Mouse (Mus musculus): Measurements from ENCODE around the gene Cngb1. TPM values are rescaled to one million over a fixed set of nuclear protein-coding genes. Genes with fewer than 3 reads are reported as not detected.

Cngb1 gene
- 0.36 TPM for polyA plus RNA-seq (2017; shearing (Covaris generic))

GRCm38 (mm10) chr8:95306431-95306830 is at the start of gene Cngb1:
Gene Cngb1, minus strand, starts transcription at chr8:95306585.

DNA sequence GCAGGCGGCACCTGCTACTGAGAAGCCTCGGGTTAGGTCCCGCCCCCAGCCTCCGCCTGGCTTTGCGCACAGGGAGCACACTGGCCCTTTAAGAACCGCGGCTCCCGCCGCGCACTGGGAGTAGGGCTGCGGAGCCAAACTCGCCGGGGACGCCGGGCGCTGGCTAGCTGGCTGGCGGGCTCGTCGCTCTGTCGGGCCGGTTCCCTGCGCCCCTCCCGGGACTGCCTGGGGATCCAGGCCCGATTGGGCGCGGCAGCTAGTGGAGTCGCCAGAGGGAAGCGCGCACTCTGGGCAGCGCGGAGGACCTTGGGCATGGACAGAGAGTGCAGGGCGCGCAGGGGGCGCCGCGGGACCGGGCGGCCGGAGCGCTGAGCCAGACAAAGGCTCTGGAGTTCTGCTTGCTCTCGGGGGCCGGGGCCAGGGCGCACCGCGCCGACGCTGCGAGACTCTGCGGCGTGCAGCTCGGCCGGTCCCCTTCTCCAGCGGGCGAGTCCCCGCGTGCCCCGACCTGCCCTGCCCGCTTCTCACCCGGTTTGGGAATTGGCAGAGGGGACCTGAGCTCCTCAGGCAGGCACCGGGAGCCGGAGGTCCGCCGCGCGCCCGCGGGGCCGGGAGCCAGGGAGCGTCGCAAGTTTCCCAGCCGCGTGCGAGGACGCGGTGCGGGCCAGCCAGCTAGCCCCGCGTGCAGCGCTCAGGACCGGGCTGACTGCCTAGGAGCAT is 45.9 kb upstream of the Cngb1 start, which contains the start of gene Mmp15:
Mmp15 (plus strand) TSS at position 118 of the 720 bp plus-strand sequence.

DNA sequence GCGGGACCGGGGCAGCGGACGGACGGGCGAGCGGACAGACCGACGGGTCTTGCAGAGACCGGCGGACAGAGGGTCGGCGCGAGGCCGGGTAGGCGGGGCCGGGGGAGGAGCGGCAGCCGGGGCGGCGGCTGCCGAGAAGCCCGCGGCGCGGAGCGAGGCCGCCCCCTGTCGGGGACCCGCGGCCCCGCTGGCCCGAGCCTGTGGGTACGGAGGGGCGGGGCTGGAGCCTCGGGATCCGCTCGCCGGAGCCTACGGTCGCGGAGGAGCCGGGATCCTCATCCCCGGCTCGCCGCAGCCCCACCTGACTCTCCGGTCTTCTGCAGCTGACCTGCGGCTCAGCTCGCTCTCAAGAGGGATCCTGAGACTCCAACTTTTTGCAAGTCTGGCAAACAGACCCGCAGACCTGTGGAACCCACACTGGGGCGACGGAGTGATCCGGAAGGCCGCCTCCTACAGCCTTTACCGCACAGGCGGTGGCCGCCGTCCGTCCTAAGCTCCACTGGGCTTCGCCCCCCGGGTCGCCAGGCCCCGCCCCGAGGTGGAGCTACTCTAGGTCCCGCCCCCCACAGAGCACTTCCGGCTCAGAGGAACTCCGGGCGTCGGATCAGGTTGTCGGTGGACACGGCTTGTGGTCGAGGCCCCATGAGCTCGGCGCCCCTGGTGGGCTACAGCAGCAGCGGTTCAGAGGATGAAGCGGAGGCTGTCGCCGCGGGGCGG is 25.5 kb upstream of the Cngb1 start, which contains the start of the genes Zfp319 and Usb1:
Zfp319 (minus strand) TSS at position 231 of the 717 bp plus-strand sequence.
Usb1 (plus strand) TSS at position 565 of the 717 bp plus-strand sequence.

DNA sequence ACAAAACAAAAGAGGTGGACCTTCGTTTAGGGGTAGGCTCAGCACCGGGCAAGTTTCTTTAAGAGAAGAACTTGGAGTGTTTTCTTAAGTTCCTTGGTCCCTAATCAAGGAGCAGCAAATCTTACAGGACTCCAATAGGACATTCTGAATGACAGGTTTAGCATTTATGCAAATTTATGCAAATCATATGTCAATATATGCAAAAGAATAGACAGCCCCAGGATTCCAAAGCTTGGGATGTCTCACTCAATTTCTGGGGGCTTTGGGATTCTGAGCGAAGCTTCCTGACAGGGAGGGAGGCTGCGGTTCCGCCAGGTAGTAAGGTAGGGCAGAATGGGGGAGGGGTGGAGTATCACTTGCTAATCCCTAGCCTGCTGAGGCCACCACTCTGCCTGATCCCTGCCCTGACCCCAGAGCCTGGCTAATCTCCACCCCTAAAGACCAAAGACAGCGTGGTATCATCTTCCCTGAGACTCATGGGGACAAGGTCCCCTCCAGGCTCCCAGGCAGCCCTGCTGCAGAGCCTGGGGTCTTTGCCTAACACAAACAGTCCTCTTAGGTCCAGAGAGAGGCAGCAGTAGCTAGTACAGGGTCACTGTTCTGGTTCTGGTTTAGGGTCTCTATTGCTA is 4.1 kb upstream of the Cngb1 start, which contains the start of gene Tepp:
Tepp (plus strand) TSS at position 225 of the 629 bp plus-strand sequence.

GRCm38 (mm10) chr8:95202649-95203275 is 103.6 kb downstream of the Cngb1 start, which contains the start of gene Kifc3:
Gene Kifc3, minus strand, starts transcription at chr8:95202812.

Other genes with a start within 250 kb of the Cngb1 start
- gene Katnb1, start 225.4 kb downstream of the Cngb1 start, polyA plus RNA-seq (2017; shearing (Covaris generic)): 11.8 TPM
- gene Kifc3, start 103.8 kb downstream of the Cngb1 start, polyA plus RNA-seq (2017; shearing (Covaris generic)): 0.92 TPM
- gene Tepp, start 4.0 kb upstream of the Cngb1 start, polyA plus RNA-seq (2017; shearing (Covaris generic)): not detected
- gene Zfp319, start 25.4 kb upstream of the Cngb1 start, polyA plus RNA-seq (2017; shearing (Covaris generic)): 8.0 TPM
- gene Usb1, start 25.7 kb upstream of the Cngb1 start, polyA plus RNA-seq (2017; shearing (Covaris generic)): 41.4 TPM
- gene Mmp15, start 45.7 kb upstream of the Cngb1 start, polyA plus RNA-seq (2017; shearing (Covaris generic)): 2.6 TPM
- 42.0 TPM for gene Cfap20, start 128.3 kb upstream of the Cngb1 start, polyA plus RNA-seq (2017; shearing (Covaris generic))
- 36.2 TPM for gene Csnk2a2, start 183.5 kb upstream of the Cngb1 start, polyA plus RNA-seq (2017; shearing (Covaris generic))
- gene Ccdc113, start 227.5 kb upstream of the Cngb1 start, polyA plus RNA-seq (2017; shearing (Covaris generic)): not detected